Mouse (Mus musculus) left cerebral cortex, postnatal 14 days (tissue): ENCODE measurements around the gene Kcnab1. TPM values are rescaled to one million over a fixed set of nuclear protein-coding genes. Genes with fewer than 3 reads are reported as not detected.
A peak's percentile ranks its signal among the peaks of the same experiment; 100 is the strongest.

Experiments
- DNase-seq, 2 experiments: peaks; one replicate each; pipeline ENCODE4 v3.0.0; 2021 to 2022; ENCODE audit warnings: low spot score in 2 of 2, mixed read lengths in 1 of 2
- intact Hi-C: fragments of 180-260 bp; cut with DNase I; formaldehyde crosslinking; loops from one replicate; pipeline ENCODE4 v1.15.1; 2025
- total RNA-seq, 2 experiments: library from RNA; stranded (reverse); gene quantifications; 2 replicates each; pipeline ENCODE4 v1.2.3; 2021

Kcnab1 gene
- total RNA-seq, 2 experiments from 2014 or later, result 45.6 to 64.4 TPM

GRCm38 (mm10) chr3:65288994-65289393, 179.8 kb downstream of the Kcnab1 start:
- intact Hi-C loops, result no loop called here
- DNase-seq, result peak in 1 of 2 experiments; percentile 40

- intact Hi-C loops, result no loop called here
- DNase-seq, result no peak
These were observed 187.8 kb downstream of the Kcnab1 start for GRCm38 (mm10) chr3:65296996-65297395.

- intact Hi-C loops, result no loop called here
- no peak for DNase-seq
These were observed 190.0 kb downstream of the Kcnab1 start for GRCm38 (mm10) chr3:65299205-65299604.

GRCm38 (mm10) chr3:65301531-65301930, 192.3 kb downstream of the Kcnab1 start:
- no peak for DNase-seq
- intact Hi-C loops, result no loop called here

- no peak for DNase-seq
- intact Hi-C loops, result no loop called here
These were observed 193.4 kb downstream of the Kcnab1 start for GRCm38 (mm10) chr3:65302559-65302958.

GRCm38 (mm10) chr3:65315837-65316236, 206.7 kb downstream of the Kcnab1 start:
- DNase-seq, result no peak
- intact Hi-C loops, result loop anchor here (5.0 kb wide), 1 partner anchor 209 kb away; the partner anchor contains the start of gene Kcnab1

- intact Hi-C loops, result loop anchor here (5.0 kb wide), 1 partner anchor 209 kb away; the partner anchor contains the start of gene Kcnab1
- DNase-seq, result no peak
These were observed 207.6 kb downstream of the Kcnab1 start for GRCm38 (mm10) chr3:65316738-65317137.

GRCm38 (mm10) chr3:65317876-65318537, 208.8 kb downstream of the Kcnab1 start:
- peak in 1 of 2 experiments; percentile 24 for DNase-seq

GRCm38 (mm10) chr3:65319248-65320008, 210.2 kb downstream of the Kcnab1 start:
- peak; percentile 25 to 36 for DNase-seq
- intact Hi-C loops, result loop anchor here (5.0 kb wide), 1 partner anchor 212 kb away; the partner anchor contains the start of gene Kcnab1

More at GRCm38 (mm10) chr3:65317876-65318537, 208.8 kb downstream of the Kcnab1 start:
- intact Hi-C loops, result loop anchor here (5.0 kb wide), 1 partner anchor 211 kb away; the partner anchor contains the start of gene Kcnab1

- DNase-seq, result no peak
These were observed 211.8 kb downstream of the Kcnab1 start for GRCm38 (mm10) chr3:65320990-65321389.

GRCm38 (mm10) chr3:65321981-65322779, 213.0 kb downstream of the Kcnab1 start:
- DNase-seq, result peak; percentile 39 to 49
- intact Hi-C loops, result no loop called here

More at GRCm38 (mm10) chr3:65320990-65321389, 211.8 kb downstream of the Kcnab1 start:
- intact Hi-C loops, result no loop called here

- DNase-seq, result no peak
- intact Hi-C loops, result no loop called here
These were observed 216.1 kb downstream of the Kcnab1 start for GRCm38 (mm10) chr3:65325254-65325653.

- intact Hi-C loops, result no loop called here
- no peak for DNase-seq
These were observed 219.6 kb downstream of the Kcnab1 start for GRCm38 (mm10) chr3:65328814-65329213.

- no peak for DNase-seq
- intact Hi-C loops, result no loop called here
These were observed 228.8 kb downstream of the Kcnab1 start for GRCm38 (mm10) chr3:65337835-65338464.

- intact Hi-C loops, result no loop called here
- no peak for DNase-seq
These were observed 231.2 kb downstream of the Kcnab1 start for GRCm38 (mm10) chr3:65340173-65340951.

- intact Hi-C loops, result no loop called here
- no peak for DNase-seq
These were observed 237.0 kb downstream of the Kcnab1 start for GRCm38 (mm10) chr3:65346176-65346575.

- intact Hi-C loops, result loop anchor here (5.0 kb wide), 1 partner anchor 365 kb away; no protein-coding TSS in a partner anchor
- peak; percentile 34 to 35 for DNase-seq
These were observed 243.3 kb downstream of the Kcnab1 start for GRCm38 (mm10) chr3:65352278-65353127.
